Mouse (Mus musculus) stomach, postnatal 0 days (tissue): Measurements from ENCODE around the gene Hs3st5. TPM values are rescaled to one million over a fixed set of nuclear protein-coding genes. Genes with fewer than 3 reads are reported as not detected.

Experiments used
- ATAC-seq: fragments of 200-750 bp; cut with Nextera tagmentation; 2 replicates; pipeline ENCODE4 v1.8.0; 2017; ENCODE audit not compliant: low FRiP score, low TSS enrichment
- DNase-seq: peaks from one replicate; pipeline ENCODE4 v3.0.0-alpha.2; 2016; ENCODE audit warnings: low spot score
- H3K27ac ChIP-seq: fragments of 300-500 bp; sonication (generic); replicated peaks from 2 replicates; pipeline ENCODE4 v1.5.1; 2014; ENCODE audit warnings: mild to moderate bottlenecking, control low read depth
- H3K27me3 ChIP-seq: fragments of 300-500 bp; sonication (generic); 2 replicates; pipeline ENCODE4 v1.6.1; 2014; ENCODE audit warnings: low read length; ENCODE audit not compliant: control insufficient read depth, insufficient read depth
- H3K36me3 ChIP-seq: fragments of 300-500 bp; sonication (generic); 2 replicates; pipeline ENCODE4 v1.6.1; 2014; ENCODE audit warnings: low read length, mixed read lengths; ENCODE audit not compliant: control insufficient read depth, insufficient read depth
- H3K4me1 ChIP-seq: fragments of 300-500 bp; sonication (generic); replicated peaks from 2 replicates; pipeline ENCODE4 v1.6.1; 2014; ENCODE audit warnings: antibody characterized with exemption; ENCODE audit not compliant: control insufficient read depth, insufficient read depth
- H3K4me2 ChIP-seq: fragments of 300-500 bp; sonication (generic); replicated peaks from 2 replicates; pipeline ENCODE4 v1.6.1; 2014; ENCODE audit warnings: low read depth, mild to moderate bottlenecking, control low read depth, moderate library complexity
- H3K4me3 ChIP-seq: fragments of 300-500 bp; sonication (generic); 2 replicates; pipeline ENCODE4 v1.5.1; 2014; ENCODE audit warnings: low read depth, low read length, control low read depth
- H3K9ac ChIP-seq: fragments of 300-500 bp; sonication (generic); 2 replicates; pipeline ENCODE4 v1.6.1; 2014; ENCODE audit warnings: mild to moderate bottlenecking, low read length, control low read depth, mixed read lengths
- H3K9me3 ChIP-seq: fragments of 300-500 bp; sonication (generic); 2 replicates; pipeline ENCODE4 v1.6.1; 2016; ENCODE audit warnings: low read length; ENCODE audit not compliant: control insufficient read depth
- CTCF ChIP-seq: IDR thresholded peaks from 2 replicates; pipeline ENCODE4 v1.5.1; 2016; ENCODE audit warnings: antibody characterized with exemption, low read depth, mild to moderate bottlenecking, moderate library complexity
- EP300 ChIP-seq: optimal IDR thresholded peaks from 2 replicates; pipeline ENCODE3; 2016; ENCODE audit warnings: antibody characterized with exemption
- WGBS: fragments of 180-500 bp; shearing (Covaris S2); extraction: QIAGEN DNeasy Blood & Tissue Kit; methylation state at CpG from one replicate; pipeline ENCODE4 v1.1.7; 2014; 5-methylcytosine and 5-hydroxymethylcytosine counted together
- polyA plus RNA-seq: library from polyadenylated mRNA; unstranded; fragments of >200 nt; fragmentation: Nextera tagmentation; extraction: Ambion mirVana; gene quantifications from 2 replicates; pipeline ENCODE4 v1.2.1, GENCODE M21; 2015

Hs3st5 gene
- polyA plus RNA-seq, 1 experiment from 2014 or later, result 1.0 TPM

DNA sequence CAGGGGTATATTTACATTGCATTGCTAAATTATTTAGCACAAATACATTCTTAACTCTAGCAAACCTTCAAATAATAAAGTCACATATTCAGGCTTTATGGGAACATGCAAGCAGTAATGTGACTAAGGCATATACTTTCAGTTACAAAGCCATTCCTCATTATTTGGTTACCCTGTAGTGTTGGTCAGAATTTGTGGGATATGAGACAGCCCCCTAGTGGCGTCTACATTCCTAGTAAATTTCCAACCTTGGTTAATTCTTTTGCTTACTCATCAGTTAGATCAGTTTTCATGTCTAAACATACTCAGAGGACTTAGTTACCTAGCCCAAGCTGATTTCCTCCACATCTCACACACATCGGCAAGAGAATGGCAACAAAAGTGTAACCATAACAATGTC, 285.2 kb downstream of the Hs3st5 start:
- H3K4me2 ChIP-seq, result no peak overlapping the region
- H3K27ac ChIP-seq, result no peak overlapping the region
- 35% methylated on average over 2 of the region's 2 CpGs for WGBS
- H3K36me3 ChIP-seq, result no peaks in the 10 kb centered on the region
- DNase-seq (no peak), ATAC-seq (no peak)
- no peak overlapping the region for H3K9ac ChIP-seq
- H3K4me3 ChIP-seq, result no peak overlapping the region
- H3K27me3 ChIP-seq, result no peaks in the 10 kb centered on the region
- TF ChIP-seq CTCF, result peak; percentile 68
- no peak for TF ChIP-seq EP300
- H3K9me3 ChIP-seq, result no peaks in the 10 kb centered on the region
- no peaks in the 10 kb centered on the region for H3K4me1 ChIP-seq

DNA sequence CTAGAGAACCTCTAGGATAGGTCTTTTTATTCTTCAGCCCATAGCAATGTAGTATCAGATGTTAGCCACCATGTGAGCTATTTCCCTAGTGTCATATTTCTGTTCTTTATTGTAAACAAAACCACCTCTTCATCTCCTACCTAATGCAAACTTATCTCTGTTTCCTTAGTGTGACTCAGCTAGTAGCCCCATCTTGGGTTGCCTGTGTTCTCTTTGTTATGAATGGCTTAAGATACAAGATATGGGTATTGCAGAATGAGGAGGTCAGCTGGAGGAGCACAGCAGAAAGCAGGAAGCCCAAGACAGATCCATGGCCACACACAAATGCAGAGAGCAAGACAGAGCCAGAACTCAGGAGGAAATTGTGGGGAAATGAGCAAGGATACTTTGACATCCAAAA, 288.7 kb downstream of the Hs3st5 start:
- TF ChIP-seq CTCF, result no peak
- no peak for TF ChIP-seq EP300
- no peaks in the 10 kb centered on the region for H3K9me3 ChIP-seq
- ATAC-seq, result peak; percentile 57; the same call in 1 of the 2 replicates
- H3K4me3 ChIP-seq, result no peak overlapping the region
- H3K27me3 ChIP-seq, result no peaks in the 10 kb centered on the region
- DNase-seq, result no peak
- H3K9ac ChIP-seq, result no peak overlapping the region
- no peaks in the 10 kb centered on the region for H3K4me1 ChIP-seq
- H3K36me3 ChIP-seq, result no peaks in the 10 kb centered on the region
- H3K27ac ChIP-seq, result no peak overlapping the region
- no peak overlapping the region for H3K4me2 ChIP-seq

DNA sequence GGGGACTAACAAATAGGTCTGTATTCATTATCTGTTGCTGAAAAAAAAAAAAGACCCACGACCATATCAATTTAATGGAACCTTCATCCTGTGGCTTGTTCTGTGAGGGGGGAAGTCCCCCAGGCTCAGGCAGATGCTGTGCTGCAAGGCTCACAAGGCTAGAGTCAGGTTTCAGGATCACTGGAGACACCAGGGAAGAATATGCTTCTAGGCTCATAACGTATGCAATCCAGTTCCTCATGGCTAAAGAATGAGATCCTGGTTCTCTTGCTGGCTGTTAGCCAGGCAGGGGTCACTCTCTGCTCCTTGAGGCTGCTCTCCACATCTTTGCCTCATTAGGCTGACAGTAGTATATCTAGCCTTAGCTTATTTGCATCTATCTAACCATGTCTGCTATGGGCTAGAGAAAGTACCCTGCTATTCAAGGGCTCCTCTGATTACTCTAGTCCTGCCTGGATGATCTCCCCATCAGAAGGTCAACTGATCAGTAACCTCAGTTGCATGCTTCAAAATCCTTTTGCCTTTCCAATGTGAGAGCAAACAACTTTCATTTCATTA, 294.4 kb downstream of the Hs3st5 start:
- H3K4me1 ChIP-seq, result no peaks in the 10 kb centered on the region
- H3K4me2 ChIP-seq, result no peak overlapping the region
- no peaks in the 10 kb centered on the region for H3K9me3 ChIP-seq
- WGBS, result 48% methylated on average over 2 of the region's 2 CpGs
- ATAC-seq, result no peak
- no peak overlapping the region for H3K27ac ChIP-seq
- H3K4me3 ChIP-seq, result no peak overlapping the region
- no peaks in the 10 kb centered on the region for H3K36me3 ChIP-seq
- no peaks in the 10 kb centered on the region for H3K27me3 ChIP-seq
- H3K9ac ChIP-seq, result no peak overlapping the region
- TF ChIP-seq CTCF, result no peak
- TF ChIP-seq EP300, result no peak
- DNase-seq, result no peak

DNA sequence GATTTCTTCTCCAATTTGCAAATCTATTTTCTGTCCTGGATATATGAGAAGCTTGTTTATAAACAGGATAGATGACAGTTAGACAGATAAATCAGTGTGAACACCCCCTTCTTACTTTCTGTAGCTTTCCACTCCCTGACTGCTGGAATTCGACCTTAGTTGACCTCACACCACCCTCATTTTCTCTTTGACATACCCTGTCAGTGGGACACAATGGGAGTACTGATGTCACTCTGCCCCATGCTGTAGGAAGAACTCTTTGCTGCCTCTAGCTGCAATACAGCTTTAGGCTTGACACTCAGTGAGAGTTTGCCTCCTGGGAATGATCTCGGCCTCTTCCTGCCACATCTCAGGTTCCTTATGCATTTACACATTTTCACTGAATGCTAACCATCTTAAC, 297.1 kb downstream of the Hs3st5 start:
- 32% methylated on average over 2 of the region's 2 CpGs for WGBS
- no peaks in the 10 kb centered on the region for H3K27me3 ChIP-seq
- no peak for ATAC-seq
- no peak overlapping the region for H3K27ac ChIP-seq
- TF ChIP-seq CTCF (peak; percentile 12; the same call in 1 of the 2 replicates), EP300 (no peak)
- no peaks in the 10 kb centered on the region for H3K9me3 ChIP-seq
- no peak overlapping the region for H3K4me3 ChIP-seq
- DNase-seq, result no peak
- H3K9ac ChIP-seq, result no peak overlapping the region
- no peak overlapping the region for H3K4me2 ChIP-seq
- no peaks in the 10 kb centered on the region for H3K4me1 ChIP-seq
- H3K36me3 ChIP-seq, result no peaks in the 10 kb centered on the region

- Histone ChIP-seq H3K4me2 (no peak overlapping the region), H3K36me3 (no peaks in the 10 kb centered on the region), H3K27ac (no peak overlapping the region), H3K4me3 (no peak overlapping the region), H3K9me3 (no peaks in the 10 kb centered on the region), H3K27me3 (no peaks in the 10 kb centered on the region), H3K4me1 (no peaks in the 10 kb centered on the region), H3K9ac (no peak overlapping the region)
- ATAC-seq (no peak), DNase-seq (no peak)
- no peak for TF ChIP-seq EP300
- no peak for TF ChIP-seq CTCF
- WGBS, result 70% methylated on average over 4 of the region's 4 CpGs
Measured at GRCm38 (mm10) chr10:36805265-36805664, 298.7 kb downstream of the Hs3st5 start.

DNA sequence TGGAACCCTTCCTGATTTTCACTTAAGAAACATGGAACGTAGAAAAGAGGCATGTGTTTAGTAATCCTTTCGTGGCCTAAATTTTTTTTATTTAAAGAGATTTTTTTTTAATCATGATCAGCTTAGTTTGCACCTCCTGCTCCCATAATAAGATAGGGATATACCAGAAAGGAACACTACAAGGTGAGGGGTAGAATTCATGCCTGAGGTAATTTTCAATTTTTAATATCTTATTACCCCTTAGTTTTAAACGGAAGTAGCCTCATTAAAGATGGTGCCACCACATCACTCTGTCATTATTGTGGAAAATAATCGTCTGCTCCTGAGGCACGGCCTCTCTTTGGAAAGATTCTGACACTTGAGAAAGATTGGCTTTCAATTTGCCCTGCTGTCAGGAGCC, 299.2 kb downstream of the Hs3st5 start:
- H3K4me1 ChIP-seq, result no peaks in the 10 kb centered on the region
- no peaks in the 10 kb centered on the region for H3K9me3 ChIP-seq
- no peak overlapping the region for H3K9ac ChIP-seq
- no peaks in the 10 kb centered on the region for H3K36me3 ChIP-seq
- no peaks in the 10 kb centered on the region for H3K27me3 ChIP-seq
- ATAC-seq, result no peak
- no peak overlapping the region for H3K4me2 ChIP-seq
- WGBS, result 75% methylated on average over 5 of the region's 5 CpGs
- H3K27ac ChIP-seq, result no peak overlapping the region
- no peak overlapping the region for H3K4me3 ChIP-seq
- TF ChIP-seq CTCF, result no peak
- no peak for DNase-seq
